Mouse (Mus musculus) hindbrain, embryonic 15.5 days (tissue): ENCODE measurements around the gene Timeless. TPM values are rescaled to one million over a fixed set of nuclear protein-coding genes. Genes with fewer than 3 reads are reported as not detected.

Experiments
- ATAC-seq: fragments of 200-750 bp; cut with Nextera tagmentation; 2 replicates; pipeline ENCODE4 v1.8.0; 2017; ENCODE audit warnings: low read depth, moderate number of reproducible peaks, moderate TSS enrichment; ENCODE audit not compliant: low FRiP score
- H3K27ac ChIP-seq: fragments of 300-500 bp; sonication (generic); replicated peaks from 2 replicates; pipeline ENCODE4 v1.5.1; 2015; ENCODE audit warnings: mild to moderate bottlenecking, inconsistent platforms
- H3K27me3 ChIP-seq: fragments of 300-500 bp; sonication (generic); 2 replicates; pipeline ENCODE4 v1.6.1; 2015; ENCODE audit warnings: control low read depth, inconsistent platforms
- H3K36me3 ChIP-seq: fragments of 300-500 bp; sonication (generic); 2 replicates; pipeline ENCODE4 v1.6.1; 2015; ENCODE audit warnings: control low read depth, inconsistent platforms
- H3K4me1 ChIP-seq: fragments of 300-500 bp; sonication (generic); replicated peaks from 2 replicates; pipeline ENCODE4 v1.6.1; 2015; ENCODE audit warnings: control low read depth, inconsistent platforms
- H3K4me2 ChIP-seq: fragments of 300-500 bp; sonication (generic); 2 replicates; pipeline ENCODE4 v1.6.1; 2015; ENCODE audit warnings: moderate library complexity, mild to moderate bottlenecking, inconsistent platforms
- H3K4me3 ChIP-seq: fragments of 300-500 bp; sonication (generic); 2 replicates; pipeline ENCODE4 v1.5.1; 2015; ENCODE audit warnings: mild to moderate bottlenecking, inconsistent platforms
- H3K9ac ChIP-seq: fragments of 300-500 bp; sonication (generic); 2 replicates; pipeline ENCODE4 v1.6.1; 2015; ENCODE audit warnings: inconsistent platforms
- H3K9me3 ChIP-seq: fragments of 300-500 bp; sonication (generic); 2 replicates; pipeline ENCODE4 v1.6.1; 2016; ENCODE audit warnings: control low read depth, inconsistent platforms
- WGBS: fragments of 180-500 bp; shearing (Covaris S2); methylation state at CpG from one replicate; pipeline ENCODE4 v1.1.7; 2015; 5-methylcytosine and 5-hydroxymethylcytosine counted together
- polyA plus RNA-seq: library from polyadenylated mRNA; unstranded; fragments of >200 nt; fragmentation: Nextera tagmentation; extraction: Ambion mirVana; gene quantifications from 2 replicates; pipeline ENCODE4 v1.2.1, GENCODE M21; 2015

Gene Timeless
- polyA plus RNA-seq, 1 experiment from 2014 or later: 22.4 TPM

GRCm38 (mm10) chr10:128214981-128215380 is 16.9 kb upstream of the Timeless start:
- ATAC-seq: no peak
- H3K27ac ChIP-seq: no peak overlapping the region
- H3K27me3 ChIP-seq: 0 out of 2 replicates have a peak, but pooled peaks cover 3% of the 10 kb centered on the region
- no peaks in the 10 kb centered on the region for H3K36me3 ChIP-seq
- H3K9me3 ChIP-seq: no peaks in the 10 kb centered on the region
- H3K4me3 ChIP-seq: no peak overlapping the region
- H3K4me2 ChIP-seq: no peak overlapping the region
- peaks cover 17% of the 10 kb centered on the region for H3K4me1 ChIP-seq
- 87% methylated on average over 5 of the region's 5 CpGs for WGBS
- no peak overlapping the region for H3K9ac ChIP-seq

GRCm38 (mm10) chr10:128218387-128219117 is 13.3 kb upstream of the Timeless start:
- no peak overlapping the region for H3K27ac ChIP-seq
- 95% methylated on average over 18 of the region's 18 CpGs for WGBS
- no peak overlapping the region for H3K4me2 ChIP-seq
- H3K36me3 ChIP-seq: no peaks in the 10 kb centered on the region
- 0 out of 2 replicates have a peak, but pooled peaks cover 3% of the 10 kb centered on the region for H3K27me3 ChIP-seq
- ATAC-seq: no peak
- no peak overlapping the region for H3K9ac ChIP-seq
- H3K9me3 ChIP-seq: no peaks in the 10 kb centered on the region
- H3K4me1 ChIP-seq: no peaks in the 10 kb centered on the region
- no peak overlapping the region for H3K4me3 ChIP-seq

- no peak overlapping the region for H3K4me2 ChIP-seq
- H3K9me3 ChIP-seq: no peaks in the 10 kb centered on the region
- H3K9ac ChIP-seq: no peak overlapping the region
- no peak overlapping the region for H3K27ac ChIP-seq
- H3K4me1 ChIP-seq: no peaks in the 10 kb centered on the region
- WGBS: 62% methylated on average over 16 of the region's 16 CpGs
- no peak overlapping the region for H3K4me3 ChIP-seq
- no peaks in the 10 kb centered on the region for H3K36me3 ChIP-seq
- ATAC-seq: no peak
- no peaks in the 10 kb centered on the region for H3K27me3 ChIP-seq
Observed at GRCm38 (mm10) chr10:128221533-128222286, 10.2 kb upstream of the Timeless start.

GRCm38 (mm10) chr10:128225064-128225463 is 6.8 kb upstream of the Timeless start:
- 55% methylated on average over 5 of the region's 5 CpGs for WGBS

GRCm38 (mm10) chr10:128225538-128225937 is 6.3 kb upstream of the Timeless start, which contains the start of gene Mip:
Mip (plus strand) TSS chr10:128225838.
- Histone ChIP-seq H3K4me1 (no peaks in the 10 kb centered on the region), H3K27ac (no peak within 1 kb of the TSS), H3K27me3 (no peaks in the 10 kb centered on the region), H3K9me3 (no peaks in the 10 kb centered on the region), H3K9ac (no peak within 1 kb of the TSS), H3K4me2 (no peak within 1 kb of the TSS), H3K36me3 (no peaks in the 10 kb centered on the region), H3K4me3 (no peak within 1 kb of the TSS)
- WGBS: 48% methylated on average over 4 of the region's 4 CpGs
- no peak for ATAC-seq

More at GRCm38 (mm10) chr10:128225064-128225463, 6.8 kb upstream of the Timeless start:
- ATAC-seq: no peak
- H3K27me3 ChIP-seq: no peaks in the 10 kb centered on the region
- H3K9ac ChIP-seq: no peak overlapping the region
- H3K27ac ChIP-seq: no peak overlapping the region
- no peaks in the 10 kb centered on the region for H3K9me3 ChIP-seq
- no peak overlapping the region for H3K4me2 ChIP-seq
- H3K4me1 ChIP-seq: no peaks in the 10 kb centered on the region
- no peak overlapping the region for H3K4me3 ChIP-seq
- H3K36me3 ChIP-seq: no peaks in the 10 kb centered on the region

GRCm38 (mm10) chr10:128227592-128227991 is 4.3 kb upstream of the Timeless start:
- Histone ChIP-seq H3K27me3 (no peaks in the 10 kb centered on the region), H3K9ac (no peak overlapping the region), H3K27ac (no peak overlapping the region), H3K36me3 (no peaks in the 10 kb centered on the region), H3K9me3 (no peaks in the 10 kb centered on the region), H3K4me1 (peaks cover 6% of the 10 kb centered on the region), H3K4me2 (no peak overlapping the region), H3K4me3 (no peak overlapping the region)
- no peak for ATAC-seq
- 87% methylated on average over 9 of the region's 9 CpGs for WGBS

- Histone ChIP-seq H3K36me3 (no peaks in the 10 kb centered on the region), H3K9me3 (no peaks in the 10 kb centered on the region), H3K27ac (no peak overlapping the region), H3K9ac (no peak overlapping the region), H3K4me2 (no peak overlapping the region), H3K4me1 (peaks cover 11% of the 10 kb centered on the region), H3K27me3 (no peaks in the 10 kb centered on the region), H3K4me3 (no peak overlapping the region)
- WGBS: 93% methylated on average over 8 of the region's 8 CpGs
- ATAC-seq: no peak
Observed at GRCm38 (mm10) chr10:128228009-128228408, 3.9 kb upstream of the Timeless start.

- no peaks in the 10 kb centered on the region for H3K9me3 ChIP-seq
- WGBS: 81% methylated on average over 12 of the region's 12 CpGs
- H3K27ac ChIP-seq: no peak overlapping the region
- no peak for ATAC-seq
- H3K4me3 ChIP-seq: no peak overlapping the region
- no peaks in the 10 kb centered on the region for H3K27me3 ChIP-seq
- H3K36me3 ChIP-seq: no peaks in the 10 kb centered on the region
- H3K4me2 ChIP-seq: no peak overlapping the region
- peaks cover 12% of the 10 kb centered on the region for H3K4me1 ChIP-seq
- no peak overlapping the region for H3K9ac ChIP-seq
Observed at GRCm38 (mm10) chr10:128230582-128230981, 1.3 kb upstream of the Timeless start.

- Histone ChIP-seq H3K9me3 (no peaks in the 10 kb centered on the region), H3K27ac (peak overlapping the region; percentile 94; the same call in 1 of the 2 replicates), H3K4me3 (peak overlapping the region; percentile 76), H3K36me3 (no peaks in the 10 kb centered on the region), H3K4me2 (peak overlapping the region; percentile 61), H3K4me1 (peaks cover 12% of the 10 kb centered on the region), H3K9ac (0 out of 2 replicates have a peak overlapping the region, but pooled peaks have one; percentile 71), H3K27me3 (no peaks in the 10 kb centered on the region)
- WGBS: 19% methylated on average over 5 of the region's 5 CpGs
- ATAC-seq: no peak
Observed at GRCm38 (mm10) chr10:128231146-128231545, 719 bp upstream of the Timeless start.

GRCm38 (mm10) chr10:128232420-128232985 is 638 bp downstream of the Timeless start:
- H3K27ac ChIP-seq: peak overlapping the region; percentile 94
- peak overlapping the region; percentile 61 for H3K4me2 ChIP-seq
- ATAC-seq: no peak; the same call in 1 of the 2 replicates
- H3K4me3 ChIP-seq: peak overlapping the region; percentile 76
- no peaks in the 10 kb centered on the region for H3K36me3 ChIP-seq
- under 1% methylated on average over 14 of the region's 14 CpGs for WGBS
- peak overlapping the region; percentile 71 for H3K9ac ChIP-seq
- H3K9me3 ChIP-seq: no peaks in the 10 kb centered on the region
- H3K4me1 ChIP-seq: peaks cover 12% of the 10 kb centered on the region
- H3K27me3 ChIP-seq: no peaks in the 10 kb centered on the region

GRCm38 (mm10) chr10:128236321-128236720 is 4.5 kb downstream of the Timeless start:
- Histone ChIP-seq H3K27ac (no peak overlapping the region), H3K4me2 (no peak overlapping the region), H3K9ac (no peak overlapping the region), H3K9me3 (no peaks in the 10 kb centered on the region), H3K4me1 (peaks cover 7% of the 10 kb centered on the region), H3K36me3 (no peaks in the 10 kb centered on the region), H3K4me3 (no peak overlapping the region), H3K27me3 (no peaks in the 10 kb centered on the region)
- WGBS: 87% methylated on average over 4 of the region's 4 CpGs
- ATAC-seq: no peak
